Mouse (Mus musculus) central nervous system, embryonic 18 days (tissue): ENCODE measurements around the gene Baz2b. TPM values are rescaled to one million over a fixed set of nuclear protein-coding genes. Genes with fewer than 3 reads are reported as not detected.

Experiments used
- polyA plus RNA-seq: library from polyadenylated mRNA; depleted of rRNA; stranded (reverse); fragments of >200 nt; gene quantifications from 2 replicates; pipeline ENCODE4 v1.2.3, GENCODE M21; 2012; rRNA removed

The Baz2b gene
- polyA plus RNA-seq = 36.6 and 46.6 TPM in 2 replicates

GRCm38 (mm10) chr2:60209703-60210651 lies at the start of gene Baz2b, which contains the start of gene March7:
TSS of gene Baz2b (minus strand) at chr2:60209839.
TSS of gene March7 (plus strand) at chr2:60209887.

GRCm38 (mm10) chr2:59881831-59882741 lies 327.6 kb downstream of the Baz2b start, which contains the start of gene Wdsub1:
TSS of gene Wdsub1 (minus strand) at chr2:59882591.

Other genes with a start within 250 kb of the Baz2b start
- 71.4 and 72.3 TPM in 2 replicates for gene March7, start within 50 bp of the Baz2b start, polyA plus RNA-seq
- gene Cd302, start 74.6 kb upstream of the Baz2b start, polyA plus RNA-seq = 7.6 and 8.9 TPM in 2 replicates
- 2.0 and 2.4 TPM in 2 replicates for gene Ly75, start 173.5 kb upstream of the Baz2b start, polyA plus RNA-seq